Mouse (Mus musculus): ENCODE data around the gene Vsig2. TPM values are rescaled to one million over a fixed set of nuclear protein-coding genes. Genes with fewer than 3 reads are reported as not detected.

Gene Vsig2
- polyA plus RNA-seq (2012; rRNA removed) = 3.1 and 4.1 TPM in 2 replicates

GRCm38 (mm10) chr9:37539170-37540025 is at the start of gene Vsig2:
Vsig2 (plus strand) TSS chr9:37539255.

DNA sequence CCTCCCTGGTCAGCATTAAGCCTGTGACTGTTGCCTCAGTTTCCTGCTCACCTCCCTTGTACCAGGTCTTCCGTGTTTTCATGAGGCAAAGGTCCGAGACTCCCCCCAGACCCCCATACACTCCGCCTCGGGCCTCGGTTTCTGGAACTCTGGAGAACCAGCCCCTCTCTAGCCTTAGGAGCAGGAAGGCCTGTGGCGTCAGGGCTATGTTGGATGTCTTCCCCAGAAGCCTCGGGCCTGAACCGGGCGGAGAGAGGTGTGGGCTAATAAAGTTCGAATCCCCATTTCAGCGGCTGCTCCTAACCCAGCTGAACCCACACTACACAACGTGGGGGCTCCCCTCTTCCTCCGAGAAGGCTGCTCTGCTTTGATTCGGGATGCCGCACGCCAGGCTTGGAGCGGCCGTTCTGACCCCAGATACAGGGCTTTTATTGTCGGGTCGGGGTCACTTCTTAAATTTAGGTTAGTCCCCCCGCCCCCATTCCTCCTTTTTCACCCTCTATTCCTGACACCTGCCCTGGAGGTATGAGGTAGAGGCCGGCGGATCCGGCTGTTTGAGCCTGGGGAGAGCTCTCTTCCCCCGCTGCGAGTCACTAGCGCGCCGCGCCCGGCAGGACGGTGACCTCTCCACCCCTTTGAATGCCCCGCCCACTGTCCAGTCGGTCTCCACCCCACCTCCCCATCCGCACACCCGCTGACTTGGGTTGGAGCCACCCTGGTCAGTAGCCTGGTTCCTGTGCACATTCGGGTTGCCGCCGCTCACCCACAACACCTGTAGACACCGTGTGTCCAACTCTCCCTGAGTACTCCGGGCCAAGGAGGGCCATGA is 11.4 kb upstream of the Vsig2 start, which contains the start of gene Esam:
Gene Esam (plus strand): TSS at position 683 of the 829 bp plus-strand sequence.

DNA sequence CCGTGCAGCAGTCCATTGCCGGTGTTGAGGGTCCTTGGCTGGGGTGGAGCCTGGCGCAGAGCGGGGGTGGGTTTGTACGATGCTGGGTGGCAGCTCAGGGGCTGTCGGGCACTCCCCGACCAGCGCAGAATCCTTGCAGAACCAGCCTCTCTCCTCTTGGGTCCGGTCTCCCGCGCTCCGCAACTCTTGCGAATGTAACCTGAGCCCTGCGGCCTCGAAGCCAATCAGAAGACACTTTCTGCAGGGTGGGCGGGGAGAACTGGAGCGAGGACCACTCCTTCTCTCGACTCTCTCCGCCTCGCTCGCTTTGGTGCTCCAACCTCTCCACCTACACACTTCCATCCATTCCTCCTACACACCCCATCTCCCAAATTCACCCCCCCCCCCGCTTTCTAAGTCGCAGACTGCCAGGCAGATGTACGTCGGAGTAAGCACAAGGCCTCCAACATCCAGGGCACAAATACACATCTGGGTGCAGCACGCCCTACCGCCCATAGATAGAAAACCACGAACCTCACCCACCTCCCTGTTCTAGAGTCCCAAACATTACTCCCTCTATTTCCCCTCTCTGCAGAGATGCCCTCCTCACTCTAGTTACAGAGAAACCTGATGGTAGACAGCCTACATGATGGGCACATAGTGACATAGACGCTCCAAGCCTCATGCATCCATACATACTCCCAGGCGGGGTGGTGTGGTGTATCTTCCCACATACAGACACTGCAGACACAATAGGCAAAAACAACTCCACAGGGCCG is 13.7 kb downstream of the Vsig2 start, which contains the start of gene Nrgn:
Gene Nrgn (minus strand): TSS at position 369 of the 758 bp plus-strand sequence.

DNA sequence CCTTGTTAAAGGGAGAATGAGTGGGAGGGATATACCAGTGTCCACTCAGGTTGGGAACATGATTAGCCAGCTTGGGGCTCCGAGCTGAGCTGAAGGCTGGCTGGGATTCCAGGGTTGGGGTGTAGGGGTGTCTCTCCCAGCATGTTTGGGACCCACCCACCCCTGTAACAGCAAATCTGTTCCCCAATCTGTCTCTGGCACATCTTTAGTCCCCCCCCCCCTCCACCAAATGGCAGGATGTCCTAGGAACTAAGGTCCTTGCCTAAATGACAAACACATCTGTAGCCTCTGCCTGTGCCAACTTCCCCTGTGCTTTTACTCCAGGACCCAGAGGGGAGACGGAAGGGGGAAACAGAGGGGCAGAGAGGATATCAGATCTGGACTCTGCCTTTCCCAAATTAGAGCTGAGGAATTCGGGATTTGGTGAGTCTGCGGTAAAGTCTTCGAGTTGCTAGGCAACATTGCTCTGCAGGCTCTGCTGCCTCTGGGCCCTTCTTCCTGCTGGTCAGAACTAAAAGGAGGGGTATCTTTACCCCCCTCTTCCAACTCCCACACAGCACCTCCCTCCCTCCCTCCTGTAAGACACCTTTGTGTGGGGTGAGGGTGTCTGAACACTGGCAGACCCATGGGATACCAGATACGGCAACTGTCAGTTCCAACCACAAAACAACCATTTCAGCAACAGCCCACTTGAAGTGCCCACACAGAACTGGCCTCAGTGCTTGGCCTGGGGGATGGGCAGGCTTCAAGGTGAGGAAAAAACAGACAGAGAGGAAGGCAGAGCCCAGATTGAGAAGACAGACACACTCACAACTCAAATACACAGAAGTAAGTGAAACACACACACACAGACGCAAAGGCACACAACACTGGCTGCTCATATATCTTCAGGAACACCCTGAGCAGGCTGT is 16.0 kb downstream of the Vsig2 start, which contains the start of gene Siae:
Gene Siae (plus strand): TSS at position 861 of the 911 bp plus-strand sequence.

Other genes with a start within 250 kb of the Vsig2 start
- gene Ccdc15, start 190.8 kb upstream of the Vsig2 start, polyA plus RNA-seq (2012; rRNA removed) = 3.3 and 4.1 TPM in 2 replicates
- gene Hepacam, start 171.9 kb upstream of the Vsig2 start, polyA plus RNA-seq (2012; rRNA removed) = 0.04 and 0.07 TPM in 2 replicates
- 4.5 and 5.6 TPM in 2 replicates for gene Robo4, start 137.4 kb upstream of the Vsig2 start, polyA plus RNA-seq (2012; rRNA removed)
- gene Robo3, start 106.0 kb upstream of the Vsig2 start, polyA plus RNA-seq (2012; rRNA removed) = 97.5 and 99.1 TPM in 2 replicates
- 91.0 and 94.0 TPM in 2 replicates for gene Msantd2, start 49.9 kb upstream of the Vsig2 start, polyA plus RNA-seq (2012; rRNA removed)
- gene Esam, start 11.2 kb upstream of the Vsig2 start, polyA plus RNA-seq (2012; rRNA removed) = 22.3 and 22.6 TPM in 2 replicates
- gene Nrgn, start 13.6 kb downstream of the Vsig2 start, polyA plus RNA-seq (2012; rRNA removed) = 3.6 and 4.1 TPM in 2 replicates
- 5.0 and 6.0 TPM in 2 replicates for gene Siae, start 16.4 kb downstream of the Vsig2 start, polyA plus RNA-seq (2012; rRNA removed)
- gene Spa17, start 74.5 kb downstream of the Vsig2 start, polyA plus RNA-seq (2012; rRNA removed) = 9.5 and 32.0 TPM in 2 replicates
- gene Tbrg1, start 118.1 kb downstream of the Vsig2 start, polyA plus RNA-seq (2012; rRNA removed) = 61.0 and 73.8 TPM in 2 replicates
- 0.11 and 0.31 TPM in 2 replicates for gene Panx3, start 130.0 kb downstream of the Vsig2 start, polyA plus RNA-seq (2012; rRNA removed)
- not detected in 2 replicates for gene Olfr160, start 177.0 kb downstream of the Vsig2 start, polyA plus RNA-seq (2012; rRNA removed)
- not detected in 2 replicates for gene Olfr874, start 205.9 kb downstream of the Vsig2 start, polyA plus RNA-seq (2012; rRNA removed)
- not detected in 2 replicates for gene Olfr875, start 232.6 kb downstream of the Vsig2 start, polyA plus RNA-seq (2012; rRNA removed)

Measured in central nervous system, embryonic 11.5 days (tissue).